ENCODE assay signal across 24 mouse cellular contexts in the genomic region with DNA sequence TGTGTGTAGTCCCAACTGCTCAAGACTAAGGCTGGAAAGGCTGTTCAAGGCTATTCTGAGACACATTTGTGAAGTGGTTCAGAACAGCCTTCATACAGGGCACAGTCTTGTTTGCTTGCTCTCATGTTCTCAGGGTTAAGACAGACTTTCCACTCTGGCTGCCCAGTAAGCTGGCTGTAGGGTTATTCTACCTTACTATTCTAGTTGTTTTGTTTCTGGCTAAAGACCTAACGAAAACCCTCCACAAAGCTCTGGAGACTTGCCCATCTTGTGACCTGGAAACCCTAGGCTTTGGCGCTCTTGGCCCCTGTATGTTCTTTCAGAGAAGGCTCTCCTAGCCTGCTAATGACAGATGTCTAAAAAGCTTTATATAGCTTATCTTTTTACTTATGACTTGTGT. TPM values are rescaled to one million over a fixed set of nuclear protein-coding genes. Genes with fewer than 3 reads are reported as not detected.
DNase-seq lines count a peak whose midpoint lies in the region; TF ChIP-seq lines count a peak whose summit lies in the region.
"Had no signal": no experiment of that assay in that cellular context is flagged by ENCODE, and none has a peak within 500 bp of the region (broad histone marks: within the 10 kb centered on the region; RNA-seq: fewer than 3 reads in every experiment).

No protein-coding gene starts in this region.

- peak; percentile 36 for DNase-seq in gastrocnemius, adult 2 months
- no peak for DNase-seq in gastrocnemius, postnatal 14 days
- DNase-seq in layer of hippocampus, adult 2 months (ENCODE audit: low spot score in 2 of 2), result no peak
- no peak for DNase-seq in layer of hippocampus, postnatal 25 days (ENCODE audit: extremely low spot score in 1 of 2, low spot score in 1 of 2)
- DNase-seq in embryo, embryonic 10.5 days (ENCODE audit: low spot score), result no peak
- DNase-seq in right cerebral cortex, postnatal 36 days (ENCODE audit: low spot score in 2 of 2), result no peak
- DNase-seq: adrenal gland, postnatal 14 days; B cell, adult 2 months; gastrocnemius, postnatal 25 days; heart, postnatal 14 days; kidney, postnatal 25 days; layer of hippocampus, postnatal 36 days; left cerebral cortex, postnatal 4 days; liver, postnatal 0 days; thymus, adult 18-20 months; thymus, postnatal 25 days had no signal

- WGBS in macrophage (ENCODE audit: missing documents), result 94% methylated on average over 2 of the region's 2 CpGs

- intact Hi-C loops in gastrocnemius, adult 2 months (cut with DNase I), result no loop called here
- intact Hi-C loops in gastrocnemius, postnatal 14 days (cut with DNase I; ENCODE audit: low total_unique reads), result no loop called here

- peaks cover 51% of the 10 kb centered on the region for H3K36me3 ChIP-seq in macrophage (ENCODE audit: inconsistent target)

- H3K27ac ChIP-seq in gastrocnemius, adult 2 months, result peak overlapping the region; percentile 52
- peak overlapping the region; percentile 56; the same call in 1 of the 2 replicates for H3K27ac ChIP-seq in layer of hippocampus, adult 2 months
- H3K27ac ChIP-seq in macrophage, result peak overlapping the region; percentile 58
- H3K27ac ChIP-seq: hindbrain, embryonic 10.5 days; liver, embryonic 12.5 days; midbrain, embryonic 12.5 days; neural tube, embryonic 13.5 days had no signal

- TF ChIP-seq CTCF in gastrocnemius, adult 2 months (IDR thresholded peaks at IDR 0.05), result no peak
- TF ChIP-seq CTCF in layer of hippocampus, adult 2 months (conservative IDR thresholded peaks at IDR 0.05), result no peak

- peaks cover 59% of the 10 kb centered on the region; the same call in 1 of the 2 replicates for H3K79me2 ChIP-seq in macrophage (ENCODE audit: inconsistent target)

- H3K4me3 ChIP-seq in gastrocnemius, adult 2 months, result no peak overlapping the region
- H3K4me3 ChIP-seq in layer of hippocampus, adult 2 months, result no peak overlapping the region
- H3K4me3 ChIP-seq in macrophage (ENCODE audit: inconsistent target), result no peak overlapping the region
- H3K4me3 ChIP-seq: erythroblast, embryonic 14.5 days; hindbrain, embryonic 10.5 days; liver, embryonic 12.5 days; megakaryocyte, embryonic 14.5 days; midbrain, embryonic 12.5 days; neural tube, embryonic 13.5 days; stomach, embryonic 15.5 days had no signal

RNA-seq across cellular contexts. Expression of a gene that starts 55.1 kb away (rescaled TPM):
- 10 to 100 TPM; 67.7 to 78.6 TPM for total RNA-seq in gastrocnemius, adult 2 months (2021)
- total RNA-seq in gastrocnemius, postnatal 14 days (2021), result 10 to 100 TPM; 58.9 to 63.9 TPM
- 10 to 100 TPM; 72.7 to 76.8 TPM for total RNA-seq in layer of hippocampus, adult 2 months (2021)
- 10 to 100 TPM; 73.2 to 76.8 TPM for total RNA-seq in layer of hippocampus, postnatal 25 days (2021)
- total RNA-seq in macrophage (2018; cell fraction: chromatin; rRNA removed), result 100 to 1,000 TPM in 25 of 26 experiments, 10 to 100 TPM in 1; 96.9 to 303 (median 117) TPM
- 100 to 1,000 TPM in 2 of 26 experiments, 10 to 100 TPM in 24; 64.8 to 124 (median 75.6) TPM for total RNA-seq in macrophage (2018; cell fraction: cytosol; rRNA removed)
- total RNA-seq in macrophage (2018; cell fraction: nucleus; rRNA removed), result 100 to 1,000 TPM; 103 to 203 (median 134) TPM
- polyA plus RNA-seq in macrophage (2018), result 33.1 to 56.5 TPM (median 41.2 TPM) in 3 replicates
